Mouse (Mus musculus) Muller cell, postnatal 12 days (primary cell): ENCODE measurements around the gene Cfap97.
A peak's percentile ranks its signal among the peaks of the same experiment; 100 is the strongest.

Experiments
- DNase-seq: peaks from one replicate; pipeline ENCODE4 v3.0.0-alpha.2; 2015; ENCODE audit errors: inconsistent ontology term

Cfap97 gene

DNA sequence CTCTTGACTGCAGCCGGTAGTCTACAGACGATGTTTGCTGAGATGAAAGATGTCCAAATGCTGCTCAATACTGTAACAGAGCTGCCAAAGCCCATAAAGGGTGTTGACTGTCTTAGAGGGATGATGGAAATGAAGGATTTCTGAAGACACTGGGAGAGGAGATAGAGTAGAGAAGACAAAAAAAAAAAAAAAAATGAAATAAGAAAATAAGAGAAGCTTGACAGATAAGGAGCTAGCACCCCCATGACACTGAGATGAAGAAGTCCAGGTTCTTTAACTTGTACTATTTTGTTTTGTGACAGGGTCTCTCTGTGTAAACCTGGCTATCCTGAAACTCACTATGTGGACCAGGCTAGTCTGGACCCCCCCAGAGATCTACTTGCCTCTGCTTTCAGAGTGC lies 1.5 kb downstream of the Cfap97 start:
- no peak for DNase-seq

DNA sequence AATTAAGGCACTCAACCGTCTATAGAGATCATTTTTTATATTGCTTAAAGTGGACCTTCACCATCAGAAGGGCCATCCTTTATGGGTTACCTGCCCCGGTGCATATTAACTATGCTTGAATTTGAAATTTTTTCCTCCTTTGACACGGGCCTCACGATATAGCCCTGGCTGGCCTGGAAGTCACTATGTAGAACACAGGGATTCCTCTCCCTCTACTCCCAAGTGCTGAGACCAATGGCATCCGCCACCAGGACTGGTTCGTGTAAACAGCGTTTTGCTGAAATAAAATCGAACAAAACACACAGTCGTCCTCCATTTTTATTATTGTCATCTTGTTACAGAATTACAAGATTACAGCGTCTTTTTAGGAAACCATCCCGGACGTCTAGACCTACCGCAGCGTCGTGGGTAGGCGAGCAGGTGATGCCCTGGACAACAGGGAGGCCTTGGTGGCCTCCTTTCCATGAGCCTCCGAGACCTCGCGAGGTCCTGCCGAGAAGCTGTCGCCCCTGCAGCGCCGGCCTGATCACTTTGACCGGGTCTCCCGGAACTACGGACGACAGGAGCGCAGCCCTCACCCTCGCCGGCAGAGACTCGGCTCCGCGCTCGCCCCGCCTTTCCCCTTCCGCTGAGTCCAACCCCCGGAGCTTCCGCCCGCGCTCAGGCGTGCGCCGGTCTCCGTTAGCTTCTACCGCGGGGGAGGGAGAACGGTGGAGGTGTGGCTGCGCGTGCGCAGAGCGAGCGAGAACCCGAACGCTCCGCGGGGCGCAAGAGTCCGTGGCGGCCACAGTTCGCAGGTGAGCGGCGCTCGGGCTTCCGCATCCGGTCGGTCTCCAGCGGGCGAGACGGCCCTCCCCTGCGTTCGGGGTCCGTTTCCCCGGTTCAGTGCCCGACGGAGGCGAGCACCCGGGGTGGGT lies 11.6 kb downstream of the Cfap97 start:
- peak; percentile 97 for DNase-seq

DNA sequence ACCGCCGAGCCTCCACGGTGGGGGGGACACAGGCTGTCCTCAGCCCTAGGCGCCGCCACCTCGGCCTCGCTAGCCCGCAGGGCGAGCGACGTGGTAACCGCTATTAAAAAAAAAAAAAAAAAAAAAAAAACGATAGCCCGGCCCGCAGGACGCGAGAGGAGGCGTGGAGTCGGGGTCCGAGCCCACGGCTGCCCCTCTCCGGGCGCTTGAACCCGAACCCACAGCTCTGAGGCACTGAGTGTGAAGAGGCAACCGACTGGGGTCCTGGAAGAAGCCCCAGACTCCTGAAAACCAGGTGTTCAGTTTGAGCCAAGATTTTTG lies 12.3 kb downstream of the Cfap97 start:
- no peak for DNase-seq

DNA sequence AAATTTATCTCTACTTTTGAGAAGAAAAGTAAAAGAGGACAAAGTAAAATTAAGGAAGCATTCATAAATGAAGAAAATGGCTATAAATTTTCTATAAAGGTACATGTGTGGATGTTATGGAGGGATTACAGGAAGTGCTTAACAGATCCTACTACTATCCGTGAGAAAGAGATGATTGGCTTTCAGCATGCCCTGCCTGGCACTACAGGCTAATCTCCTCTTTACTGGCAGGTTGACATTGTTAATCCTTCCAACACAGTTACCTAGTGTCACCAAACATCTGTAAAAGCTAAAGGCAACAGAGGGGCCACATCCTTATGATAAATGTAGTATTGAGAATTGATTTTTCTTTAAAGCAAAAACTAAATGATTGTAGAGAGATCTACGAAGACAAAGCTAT lies 22.1 kb downstream of the Cfap97 start:
- DNase-seq, result no peak

DNA sequence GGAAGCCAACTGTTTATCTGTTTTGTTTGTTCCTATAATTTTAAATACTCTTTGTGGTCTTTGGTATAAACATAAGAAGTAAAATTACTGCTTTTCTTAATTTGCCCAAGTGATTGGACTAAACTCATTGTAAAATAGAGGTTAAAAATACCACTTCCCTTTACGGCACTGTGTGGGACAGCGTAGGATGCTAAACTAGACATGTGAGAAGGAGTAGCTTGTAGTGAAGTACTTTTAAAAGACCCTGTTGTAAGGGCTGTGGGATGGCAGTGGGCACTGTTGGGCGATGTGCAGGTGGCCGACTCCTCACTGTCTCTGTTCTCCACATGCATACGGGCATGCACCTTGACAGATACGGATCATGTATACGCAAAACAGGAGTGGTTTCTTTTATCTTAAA lies 28.6 kb downstream of the Cfap97 start:
- no peak for DNase-seq

DNA sequence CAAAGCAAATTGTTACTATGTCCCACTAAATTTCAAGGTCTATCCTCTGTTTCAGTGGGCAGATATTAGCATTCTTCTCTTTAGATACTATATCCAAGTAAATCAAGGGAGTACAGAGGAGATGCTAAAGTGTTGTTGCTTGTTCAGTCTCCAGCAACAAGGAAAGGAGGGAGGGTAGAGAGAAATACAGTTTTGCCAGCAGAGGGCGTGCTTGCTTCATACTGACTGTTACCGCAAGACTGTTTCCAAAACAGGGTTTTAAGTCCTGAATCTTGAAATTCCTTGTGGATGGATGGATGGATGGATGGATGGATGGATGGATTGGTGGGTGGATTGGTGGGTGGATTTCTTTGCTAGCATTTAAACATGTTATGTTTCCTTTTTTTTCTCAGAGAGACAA lies 33.8 kb downstream of the Cfap97 start:
- DNase-seq, result peak; percentile 24

DNA sequence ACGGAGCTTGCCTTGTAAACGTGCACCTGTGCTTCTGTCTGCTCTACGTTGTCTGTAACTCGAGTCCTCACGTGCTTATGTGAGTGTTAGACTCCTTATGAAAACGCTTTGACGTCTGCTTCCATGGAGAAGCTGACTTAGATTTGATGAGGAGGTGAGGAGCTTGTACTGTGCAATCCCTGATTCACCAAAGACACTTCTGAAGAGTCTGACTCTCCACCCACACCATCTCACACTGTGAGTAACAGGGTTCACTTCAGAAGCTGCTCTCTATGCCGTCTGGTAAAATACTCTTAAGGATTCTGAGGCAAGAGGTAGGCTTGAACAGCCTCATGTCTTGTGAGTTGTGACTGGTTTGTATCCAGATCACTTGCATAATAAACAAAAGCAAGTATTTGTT lies 41.5 kb downstream of the Cfap97 start:
- no peak for DNase-seq

DNA sequence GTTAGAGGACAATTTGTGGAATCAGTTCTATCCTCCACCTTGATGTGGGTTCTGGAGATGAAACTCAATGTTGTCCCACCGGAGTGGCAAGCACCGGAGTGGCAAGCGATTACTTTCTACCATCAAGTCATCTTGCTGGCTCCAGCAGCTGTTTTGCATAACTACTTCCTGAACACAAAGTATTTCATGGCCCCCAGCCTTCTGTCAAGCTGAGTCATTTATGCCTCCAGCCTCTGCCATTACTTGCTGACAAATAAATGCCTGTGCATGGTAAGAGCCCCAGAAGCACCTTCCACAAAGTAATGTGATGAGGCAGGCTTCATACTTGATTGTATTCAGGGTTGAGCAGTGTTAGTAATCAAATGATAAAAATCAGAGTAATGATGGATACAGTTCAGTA lies 45.3 kb downstream of the Cfap97 start:
- no peak for DNase-seq

DNA sequence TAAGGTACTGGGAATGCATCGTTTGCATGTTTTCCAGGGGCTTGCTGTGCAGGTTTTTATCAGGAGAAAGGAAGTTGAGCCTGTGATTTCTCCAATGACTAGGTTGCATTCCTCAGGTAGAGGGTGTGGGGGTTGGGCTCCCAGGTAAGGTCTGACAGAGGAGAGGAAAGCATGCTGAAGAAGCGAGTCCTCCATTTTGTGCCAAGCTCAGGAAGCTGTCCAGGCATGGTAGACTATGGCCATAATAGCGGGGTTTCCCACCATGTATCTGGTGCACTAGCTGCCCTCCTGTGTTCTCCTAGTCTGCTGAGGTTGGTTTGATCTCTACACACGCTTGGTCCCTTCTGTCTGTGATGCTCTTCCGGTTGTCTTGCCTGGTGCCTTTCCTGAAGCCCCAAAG lies 46.1 kb downstream of the Cfap97 start:
- DNase-seq, result no peak

DNA sequence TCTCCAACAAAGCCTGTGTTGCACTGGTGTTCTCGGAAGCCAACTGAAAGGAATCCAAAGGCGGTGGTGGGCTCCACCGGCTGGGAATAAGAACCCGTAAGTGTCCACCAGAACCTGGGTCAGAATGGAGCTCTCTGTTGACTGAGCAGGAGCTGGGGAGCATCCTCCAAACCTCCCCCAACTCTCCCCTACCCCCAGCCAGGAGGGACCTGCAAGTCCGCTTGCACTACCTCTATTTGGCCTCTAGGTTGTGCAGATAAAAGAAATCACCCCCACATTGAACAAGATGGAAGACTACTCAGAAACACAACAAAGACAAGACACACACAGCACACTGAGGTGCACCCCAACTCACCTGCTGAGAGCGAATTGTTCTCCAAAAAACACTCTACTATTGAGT lies 50.8 kb downstream of the Cfap97 start:
- no peak for DNase-seq

DNA sequence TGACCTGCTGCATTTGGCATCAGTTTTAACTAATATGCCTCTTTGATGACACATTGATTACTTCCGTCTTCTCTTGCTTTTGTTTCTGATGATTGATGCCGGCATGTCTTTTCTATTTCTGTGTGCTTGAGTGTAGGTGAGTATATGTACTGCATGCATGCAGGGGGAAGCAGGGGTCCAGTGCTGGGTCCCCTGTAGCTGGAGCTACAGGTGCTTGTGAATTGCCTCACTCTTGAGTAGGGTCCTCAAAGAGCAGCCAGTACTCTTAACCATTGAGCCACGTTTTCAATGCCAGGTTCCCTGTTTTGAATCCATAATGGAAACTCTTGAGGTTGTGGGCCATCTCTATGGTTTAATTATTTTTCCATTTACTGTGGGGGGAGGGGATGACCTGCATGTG lies 52.7 kb downstream of the Cfap97 start:
- no peak for DNase-seq

DNA sequence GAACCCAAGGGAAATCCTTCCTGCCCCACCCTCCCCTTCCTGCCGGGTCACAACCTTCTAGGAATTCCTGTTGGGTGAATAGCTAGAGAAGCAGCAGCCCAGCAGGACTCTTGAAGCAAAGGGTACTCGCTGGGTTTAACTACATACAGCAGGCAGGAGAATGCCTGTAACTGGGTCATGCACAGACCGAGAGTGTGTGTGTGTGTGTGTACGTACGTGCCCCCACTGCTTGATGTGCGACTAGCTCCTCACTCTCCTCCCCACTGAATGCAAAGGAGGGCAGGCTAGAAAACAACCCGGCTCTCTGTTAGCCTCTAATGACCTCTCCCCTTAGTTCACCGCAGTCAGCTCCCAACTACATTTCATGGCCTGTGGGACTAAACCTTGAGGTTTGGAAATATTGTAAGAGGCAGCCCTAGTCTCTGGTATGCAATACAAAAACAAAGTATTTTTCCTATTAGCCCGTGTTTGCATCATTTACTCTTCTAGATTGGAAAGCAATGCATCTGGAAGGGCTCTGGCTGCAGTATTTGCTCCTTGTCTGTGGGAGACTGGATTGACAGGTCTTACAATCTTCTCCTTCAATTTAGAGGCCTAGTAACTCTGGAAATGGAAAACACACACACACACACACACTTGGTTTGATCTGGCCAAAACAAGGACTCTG lies 53.5 kb downstream of the Cfap97 start:
- DNase-seq, result no peak

DNA sequence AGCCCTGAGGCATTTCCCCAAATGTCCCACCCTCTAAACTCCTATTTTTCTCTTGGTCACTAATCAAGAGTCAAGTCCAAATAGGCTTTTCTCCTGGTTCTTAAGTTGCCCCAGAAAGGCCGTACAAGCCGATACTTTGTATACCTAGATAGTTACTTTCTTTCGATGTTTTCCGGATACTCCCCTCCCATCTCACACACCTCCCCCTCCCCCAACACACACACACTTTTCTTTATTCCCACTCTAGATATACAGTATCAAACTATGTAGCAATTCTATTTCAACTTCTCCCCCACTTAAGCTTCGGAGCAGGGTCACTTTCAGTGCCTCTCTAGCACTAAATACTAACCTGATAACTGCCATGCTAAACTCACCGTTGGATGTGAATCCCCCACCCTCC lies 54.5 kb downstream of the Cfap97 start:
- no peak for DNase-seq

DNA sequence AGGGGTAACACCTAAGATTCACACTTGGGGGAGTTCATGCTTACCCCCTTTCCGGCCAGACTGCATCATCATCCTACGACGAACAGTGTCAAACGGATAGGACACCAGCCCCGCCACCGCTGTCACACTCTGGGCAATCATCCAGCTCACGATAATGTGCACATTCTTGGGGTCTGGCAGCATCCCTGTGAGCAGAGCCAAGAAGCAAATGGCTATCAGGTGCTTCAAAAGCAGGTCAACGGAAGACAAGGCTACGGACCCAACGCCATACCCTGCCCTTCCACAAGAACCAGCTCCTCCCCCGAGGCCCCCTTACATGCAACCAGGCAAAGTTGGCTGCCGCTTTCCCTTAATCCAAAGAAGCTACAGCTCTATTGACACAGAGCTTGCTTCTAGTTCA lies 56.8 kb downstream of the Cfap97 start:
- DNase-seq, result peak; percentile 87

DNA sequence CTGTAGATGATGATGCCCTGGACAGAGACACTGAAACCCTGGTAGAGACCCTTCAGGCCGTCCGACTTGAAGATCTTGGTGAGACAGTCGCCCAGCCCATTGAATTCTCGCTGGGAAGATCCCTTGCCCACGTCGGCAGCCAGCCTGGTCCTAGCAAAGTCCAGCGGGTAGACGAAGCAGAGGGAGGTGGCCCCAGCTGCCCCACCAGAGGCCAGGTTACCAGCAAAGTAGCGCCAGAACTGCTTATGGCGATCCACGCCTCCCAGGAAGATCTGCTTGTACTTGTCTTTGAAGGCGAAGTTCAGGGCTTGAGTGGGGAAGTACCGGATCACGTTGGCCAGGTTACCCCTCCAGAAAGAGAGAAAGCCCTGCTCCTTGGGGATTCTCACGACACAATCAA lies 57.5 kb downstream of the Cfap97 start:
- DNase-seq, result peak; percentile 41

DNA sequence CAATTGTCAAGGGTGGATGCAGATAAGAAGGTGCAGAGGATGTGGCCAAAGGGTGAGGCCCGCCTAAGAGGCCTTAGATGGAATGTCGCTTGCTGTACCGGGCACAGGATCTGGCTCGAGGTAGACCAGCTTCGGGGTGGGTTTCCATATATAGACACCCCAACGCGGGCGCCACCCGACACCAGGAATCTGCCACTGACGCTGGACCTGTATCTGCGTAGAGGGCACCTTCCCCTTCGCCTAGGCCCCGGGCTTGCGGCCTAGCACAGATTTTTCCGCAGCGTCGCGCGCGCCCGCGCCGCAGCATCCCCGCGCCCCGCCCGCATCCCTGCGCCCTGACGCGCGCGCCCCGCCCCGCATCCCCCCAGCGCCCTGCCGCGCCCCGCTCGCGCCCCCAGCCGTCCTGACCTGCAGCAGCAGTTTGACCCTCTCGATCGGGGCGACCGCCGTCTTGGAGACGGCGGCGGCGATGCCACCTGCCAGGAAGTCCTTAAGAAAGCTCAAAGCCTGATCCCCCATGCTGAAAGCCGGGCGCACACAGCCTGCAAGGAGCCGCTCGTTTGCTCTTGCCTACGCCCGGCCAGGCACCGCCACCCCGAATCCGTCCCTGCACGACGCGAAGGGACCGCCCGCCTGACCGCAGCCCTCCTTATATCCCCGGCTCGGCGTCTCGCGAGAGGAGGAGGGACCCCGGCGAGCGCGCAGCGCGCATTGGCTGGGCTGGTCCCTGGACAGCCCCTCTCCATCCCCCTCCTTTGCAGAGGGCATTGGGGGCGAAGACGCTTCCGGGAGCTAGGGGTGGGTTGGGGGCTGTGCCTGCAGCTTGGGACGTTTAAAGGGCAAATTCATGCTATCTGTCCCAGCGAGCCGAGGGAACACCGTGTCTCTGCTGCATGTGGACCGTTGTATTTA lies 59.1 kb downstream of the Cfap97 start, which contains the start of gene Slc25a4:
Slc25a4 (minus strand) TSS at position 881 of the 912 bp plus-strand sequence.
- DNase-seq, result peak; percentile 98

DNA sequence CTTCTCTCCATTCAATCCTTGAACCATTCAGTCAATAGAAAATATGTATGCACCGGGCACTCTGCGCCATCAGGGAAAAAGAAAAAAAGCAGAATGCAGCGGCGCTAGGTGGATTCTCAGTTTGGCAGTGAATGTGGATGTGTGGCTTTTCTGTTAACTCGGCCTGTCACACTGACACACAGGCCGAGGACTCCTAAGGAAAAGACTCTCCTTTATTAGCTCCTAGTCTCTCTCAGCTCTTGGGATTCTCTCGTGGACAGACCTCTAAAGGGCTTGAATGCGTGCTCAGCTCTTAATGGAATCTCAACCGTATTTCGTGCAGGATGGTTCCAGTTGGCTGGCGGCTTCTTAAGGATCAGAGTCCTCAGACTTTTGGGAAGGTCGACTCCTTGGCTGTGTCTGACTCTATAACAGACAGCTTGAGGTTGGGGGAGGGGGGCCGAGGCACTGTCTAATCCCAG lies 60.1 kb downstream of the Cfap97 start:
- DNase-seq, result peak; percentile 31

DNA sequence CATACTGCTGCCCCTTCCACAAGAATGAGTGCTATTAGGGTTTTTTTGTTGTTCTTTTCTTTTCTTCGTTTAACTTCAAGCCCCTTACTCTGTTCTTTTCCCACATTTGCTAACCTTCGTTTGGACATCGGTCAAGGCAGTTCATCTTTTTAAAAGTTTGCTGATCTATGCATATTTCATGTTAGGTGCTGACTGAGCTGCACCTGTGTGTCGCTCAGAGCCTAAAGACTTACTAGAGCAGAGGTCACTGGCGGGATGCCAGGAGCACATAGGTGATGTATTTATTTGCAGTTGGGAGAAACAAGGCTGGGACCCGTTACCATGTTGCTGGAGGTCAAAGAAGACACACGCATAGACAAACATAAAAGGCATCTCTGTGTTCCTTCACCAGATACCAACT lies 60.6 kb downstream of the Cfap97 start:
- DNase-seq, result no peak

DNA sequence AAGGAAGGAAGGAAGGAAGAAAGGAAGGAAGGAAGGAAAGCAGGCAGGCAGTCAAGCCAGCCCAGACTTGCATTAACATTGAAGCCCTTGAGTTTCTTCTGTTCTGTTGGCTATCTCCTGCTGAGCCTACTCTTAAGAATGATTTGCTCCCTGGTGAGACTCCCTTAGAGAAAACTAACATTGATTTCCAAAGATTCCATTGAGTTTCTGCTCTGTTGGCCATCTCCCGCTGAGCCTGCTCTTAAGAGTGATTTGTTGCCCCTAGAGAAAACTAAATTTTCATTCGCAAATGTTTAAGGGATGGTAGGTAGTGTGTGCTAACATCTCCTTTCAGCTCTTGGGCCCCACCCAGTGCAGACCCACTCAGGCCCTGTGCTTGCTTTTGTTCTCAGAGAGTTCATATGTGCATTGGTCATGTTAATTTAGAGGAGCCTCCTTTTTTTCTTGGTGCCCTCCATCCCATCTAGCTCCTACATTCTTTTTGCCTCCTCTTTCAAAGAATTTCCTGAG lies 62.5 kb downstream of the Cfap97 start:
- DNase-seq, result no peak

DNA sequence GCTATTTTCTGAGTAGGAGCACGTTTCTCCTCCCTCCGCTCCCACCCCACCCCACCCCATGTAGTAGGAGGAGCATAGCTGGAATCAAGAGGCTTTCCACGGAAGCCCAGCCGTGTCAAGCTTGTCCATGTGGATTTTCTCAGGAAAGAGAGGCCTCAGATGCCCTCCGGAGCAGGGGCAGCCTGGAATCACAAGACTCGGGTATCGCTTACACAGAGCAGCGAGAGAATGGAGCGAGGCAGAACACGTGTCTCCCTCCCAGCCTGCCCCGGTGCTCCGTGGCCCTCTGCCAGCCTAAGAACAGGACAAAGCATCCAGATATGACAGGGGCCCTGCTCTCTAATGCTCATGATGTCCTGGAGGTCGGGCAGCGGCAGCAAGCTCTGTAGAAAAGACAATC lies 65.3 kb downstream of the Cfap97 start:
- DNase-seq, result peak; percentile 82

DNA sequence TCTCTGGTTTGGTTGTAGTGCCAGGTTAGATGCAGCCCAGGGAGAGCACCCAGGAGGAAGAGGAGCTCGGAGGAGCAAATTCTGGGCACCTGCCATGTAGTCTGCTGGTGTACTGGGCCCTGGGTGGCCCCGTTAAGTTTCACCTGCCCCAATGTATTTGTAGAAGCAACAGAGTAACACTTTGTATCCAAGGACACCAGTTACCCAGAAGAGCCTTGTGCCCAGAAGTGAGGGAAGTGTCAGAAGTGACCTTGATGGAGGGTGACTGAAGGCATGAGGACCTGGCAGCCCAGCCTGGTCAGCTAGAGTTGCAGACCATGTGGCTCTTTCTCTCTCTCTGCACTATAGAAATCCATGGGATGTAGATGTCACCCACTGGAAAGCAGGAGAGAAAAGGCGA lies 69.0 kb downstream of the Cfap97 start:
- DNase-seq, result no peak

DNA sequence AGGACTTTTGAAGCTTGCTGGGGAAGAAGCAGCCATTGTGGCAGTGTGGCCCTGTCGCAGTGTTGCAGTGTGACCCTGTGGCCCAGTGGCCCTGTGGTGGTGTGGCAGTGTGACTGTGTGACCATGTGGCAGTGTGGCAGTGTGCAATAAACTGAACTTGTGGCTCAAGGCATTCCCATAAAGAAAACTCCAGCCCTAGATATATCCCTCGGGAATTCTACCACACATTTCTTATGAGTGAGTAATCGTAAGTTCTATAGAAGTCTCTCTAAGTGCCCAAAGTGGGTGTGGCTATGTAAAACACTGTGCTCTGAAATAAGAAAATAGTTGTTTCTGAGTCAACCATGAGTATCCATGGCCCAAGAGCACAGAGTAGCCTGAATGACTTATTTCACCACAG lies 73.9 kb downstream of the Cfap97 start:
- peak; percentile 60 for DNase-seq
